Mouse (Mus musculus) lung, postnatal 0 days (tissue): Measurements from ENCODE around the gene Vwa5b2. TPM values are rescaled to one million over a fixed set of nuclear protein-coding genes. Genes with fewer than 3 reads are reported as not detected.
A peak's percentile ranks its signal among the peaks of the same experiment; 100 is the strongest.

Experiments
- ATAC-seq: fragments of 200-750 bp; cut with Nextera tagmentation; 2 replicates; pipeline ENCODE4 v1.8.0; 2017; ENCODE audit warnings: moderate library complexity
- DNase-seq: peaks from one replicate; pipeline ENCODE4 v3.0.0-alpha.2; 2016; ENCODE audit warnings: low spot score
- H3K27ac ChIP-seq: fragments of 300-500 bp; sonication (generic); 2 replicates; pipeline ENCODE4 v1.5.1; 2014; ENCODE audit warnings: antibody characterized with exemption, mild to moderate bottlenecking, low read length, mixed read lengths
- H3K27me3 ChIP-seq: fragments of 300-500 bp; sonication (generic); replicated peaks from 2 replicates; pipeline ENCODE4 v1.6.1; 2014; ENCODE audit warnings: low read length, mixed read lengths; ENCODE audit not compliant: insufficient read depth
- H3K36me3 ChIP-seq: fragments of 300-500 bp; sonication (generic); 2 replicates; pipeline ENCODE4 v1.6.1; 2014; ENCODE audit warnings: low read length, mixed read lengths; ENCODE audit not compliant: insufficient read depth
- H3K4me1 ChIP-seq: fragments of 300-500 bp; sonication (generic); 2 replicates; pipeline ENCODE4 v1.6.1; 2014; ENCODE audit warnings: antibody characterized with exemption, low read depth, low read length, mixed read lengths; ENCODE audit not compliant: insufficient read depth
- H3K4me2 ChIP-seq: fragments of 300-500 bp; sonication (generic); replicated peaks from 2 replicates; pipeline ENCODE4 v1.6.1; 2014; ENCODE audit warnings: low read depth, mild to moderate bottlenecking, low read length, moderate library complexity, mixed read lengths
- H3K4me3 ChIP-seq: fragments of 300-500 bp; sonication (generic); 2 replicates; pipeline ENCODE4 v1.5.1; 2014; ENCODE audit warnings: low read depth, low read length
- H3K9ac ChIP-seq: fragments of 300-500 bp; sonication (generic); replicated peaks from 2 replicates; pipeline ENCODE4 v1.6.1; 2014; ENCODE audit warnings: low read depth, mild to moderate bottlenecking
- H3K9me3 ChIP-seq: fragments of 300-500 bp; sonication (generic); 2 replicates; pipeline ENCODE4 v1.6.1; 2016; ENCODE audit warnings: low read length, mixed read lengths
- CTCF ChIP-seq: IDR thresholded peaks from 2 replicates; pipeline ENCODE4 v1.5.1; 2016; ENCODE audit warnings: antibody characterized with exemption, mild to moderate bottlenecking
- EP300 ChIP-seq: IDR thresholded peaks from 2 replicates; pipeline ENCODE4 v1.6.1; 2016; ENCODE audit warnings: antibody characterized with exemption, mild to moderate bottlenecking, control low read depth
- WGBS: fragments of 180-500 bp; shearing (Covaris S2); extraction: QIAGEN DNeasy Blood & Tissue Kit; methylation state at CpG from one replicate; pipeline ENCODE4 v1.1.7; 2014; 5-methylcytosine and 5-hydroxymethylcytosine counted together
- polyA plus RNA-seq: library from polyadenylated mRNA; unstranded; fragments of >200 nt; fragmentation: Nextera tagmentation; extraction: Ambion mirVana; gene quantifications from 2 replicates; pipeline ENCODE4 v1.2.1, GENCODE M21; 2015

Vwa5b2 gene
- polyA plus RNA-seq, result 0.06 and 0.12 TPM in 2 replicates

GRCm38 (mm10) chr16:20589366-20589938, at the start of gene Vwa5b2:
TSS of gene Vwa5b2 (plus strand) at chr16:20589471.
- Histone ChIP-seq H3K4me3 (peak within 1 kb of the TSS; percentile 40), H3K4me1 (no peaks in the 10 kb centered on the region; the same call in 1 of the 2 replicates), H3K27me3 (peaks cover 40% of the 10 kb centered on the region), H3K9me3 (no peaks in the 10 kb centered on the region), H3K27ac (no peak within 1 kb of the TSS), H3K36me3 (no peaks in the 10 kb centered on the region), H3K4me2 (peak within 1 kb of the TSS; percentile 60), H3K9ac (no peak within 1 kb of the TSS)
- no peak for TF ChIP-seq CTCF
- no peak for TF ChIP-seq EP300
- WGBS, result 1% methylated on average over 20 of the region's 24 CpGs
- DNase-seq, result no peak
- no peak for ATAC-seq

DNA sequence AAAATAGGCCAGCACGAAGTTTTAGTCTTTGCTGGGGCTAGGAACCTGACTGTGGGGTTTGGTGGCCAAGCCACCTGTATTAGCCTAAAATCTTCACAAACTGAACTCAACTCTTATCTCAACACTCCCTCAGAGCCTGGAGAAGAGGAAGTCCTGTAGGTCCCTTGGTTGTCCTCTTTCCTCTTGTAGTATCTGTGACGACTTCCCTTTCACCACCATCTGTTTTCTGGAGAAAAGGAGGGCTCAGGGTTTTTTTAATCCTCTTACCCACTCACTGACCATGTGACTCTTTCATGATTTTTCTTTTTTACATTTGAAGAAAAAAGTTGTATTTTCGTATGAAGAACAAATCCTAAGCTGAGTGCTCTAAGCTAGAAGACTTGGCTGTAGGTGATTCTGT, 49.6 kb upstream of the Vwa5b2 start:
- no peaks in the 10 kb centered on the region for H3K9me3 ChIP-seq
- H3K36me3 ChIP-seq, result peaks cover 39% of the 10 kb centered on the region; the same call in 1 of the 2 replicates
- H3K4me2 ChIP-seq, result no peak overlapping the region
- TF ChIP-seq EP300 (no peak), CTCF (no peak)
- no peak for DNase-seq
- no peak overlapping the region for H3K27ac ChIP-seq
- peaks cover 16% of the 10 kb centered on the region for H3K4me1 ChIP-seq
- no peaks in the 10 kb centered on the region for H3K27me3 ChIP-seq
- ATAC-seq, result no peak
- H3K4me3 ChIP-seq, result no peak overlapping the region
- WGBS, result 71% methylated on average over 3 of the region's 3 CpGs
- no peak overlapping the region for H3K9ac ChIP-seq

DNA sequence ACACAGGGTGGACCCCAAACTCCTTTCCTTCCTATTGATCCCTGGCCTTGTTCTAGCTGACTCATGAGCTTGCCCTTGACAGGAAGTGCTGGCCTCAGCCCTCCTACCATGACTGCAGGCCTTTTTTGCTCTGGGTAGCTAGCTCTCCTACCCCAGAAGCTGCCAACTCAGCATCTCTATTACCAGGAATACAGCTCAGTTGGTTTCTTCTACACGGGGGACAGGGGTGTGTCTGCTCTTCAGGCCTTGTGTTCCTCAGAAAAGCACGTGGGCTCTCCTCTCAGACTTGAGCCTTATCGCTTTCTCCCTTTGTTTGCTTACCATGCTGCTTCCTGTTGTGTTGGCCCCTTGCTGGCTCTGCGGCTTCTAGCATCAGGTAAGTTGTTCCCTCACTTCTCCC, 48.8 kb upstream of the Vwa5b2 start:
- H3K4me3 ChIP-seq, result no peak overlapping the region
- no peak overlapping the region for H3K27ac ChIP-seq
- no peak for ATAC-seq
- WGBS, result 65% methylated on average over 4 of the region's 4 CpGs
- no peaks in the 10 kb centered on the region for H3K9me3 ChIP-seq
- no peak for TF ChIP-seq CTCF
- no peak for TF ChIP-seq EP300
- peaks cover 44% of the 10 kb centered on the region; the same call in 1 of the 2 replicates for H3K36me3 ChIP-seq
- peak; percentile 20 for DNase-seq
- peaks cover 16% of the 10 kb centered on the region for H3K4me1 ChIP-seq
- no peak overlapping the region for H3K4me2 ChIP-seq
- H3K9ac ChIP-seq, result no peak overlapping the region
- no peaks in the 10 kb centered on the region for H3K27me3 ChIP-seq

- no peak overlapping the region for H3K4me3 ChIP-seq
- H3K4me2 ChIP-seq, result no peak overlapping the region
- no peak for DNase-seq
- no peaks in the 10 kb centered on the region for H3K27me3 ChIP-seq
- ATAC-seq, result no peak
- peaks cover 28% of the 10 kb centered on the region; the same call in 1 of the 2 replicates for H3K36me3 ChIP-seq
- H3K9ac ChIP-seq, result no peak overlapping the region
- WGBS, result 86% methylated on average over 10 of the region's 10 CpGs
- TF ChIP-seq EP300, result no peak
- TF ChIP-seq CTCF, result no peak
- H3K27ac ChIP-seq, result no peak overlapping the region
- peaks cover 9% of the 10 kb centered on the region; the same call in 1 of the 2 replicates for H3K4me1 ChIP-seq
- H3K9me3 ChIP-seq, result no peaks in the 10 kb centered on the region
Observed at GRCm38 (mm10) chr16:20545696-20546095, 43.6 kb upstream of the Vwa5b2 start.

DNA sequence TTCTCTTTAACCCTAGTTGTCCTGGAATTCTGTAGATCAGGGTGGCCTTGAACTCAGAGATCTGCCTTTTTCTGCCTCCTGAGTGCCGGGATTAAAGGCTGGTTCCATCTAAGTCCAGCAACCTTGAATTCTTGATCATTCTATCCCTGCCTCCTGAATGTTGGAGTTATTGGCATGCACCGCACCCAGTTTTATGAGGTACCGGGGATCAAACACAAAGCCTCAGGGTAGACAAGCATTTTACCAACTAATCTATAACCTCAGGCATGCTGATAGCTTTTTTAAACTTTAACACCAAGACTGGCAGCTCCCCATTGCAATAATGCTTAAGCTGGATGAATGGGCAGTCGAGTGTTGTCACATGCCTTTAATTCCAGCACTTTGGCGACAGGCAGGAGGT, 41.8 kb upstream of the Vwa5b2 start:
- peaks cover 33% of the 10 kb centered on the region; the same call in 1 of the 2 replicates for H3K36me3 ChIP-seq
- H3K4me2 ChIP-seq, result peak overlapping the region; percentile 67
- WGBS, result 47% methylated on average over 5 of the region's 5 CpGs
- H3K9me3 ChIP-seq, result no peaks in the 10 kb centered on the region
- ATAC-seq (no peak), DNase-seq (peak; percentile 34)
- H3K27me3 ChIP-seq, result no peaks in the 10 kb centered on the region
- H3K4me3 ChIP-seq, result peak overlapping the region; percentile 68; the same call in 1 of the 2 replicates
- TF ChIP-seq CTCF (no peak), EP300 (no peak)
- H3K9ac ChIP-seq, result no peak overlapping the region
- H3K4me1 ChIP-seq, result peaks cover 9% of the 10 kb centered on the region; the same call in 1 of the 2 replicates
- H3K27ac ChIP-seq, result peak overlapping the region; percentile 66; the same call in 1 of the 2 replicates

GRCm38 (mm10) chr16:20548096-20548948, 40.9 kb upstream of the Vwa5b2 start, which contains the start of gene Abcf3:
TSS of gene Abcf3 (plus strand) at chr16:20548577.
- Histone ChIP-seq H3K4me1 (peaks cover 9% of the 10 kb centered on the region; the same call in 1 of the 2 replicates), H3K9me3 (no peaks in the 10 kb centered on the region), H3K36me3 (peaks cover 31% of the 10 kb centered on the region; the same call in 1 of the 2 replicates), H3K27me3 (no peaks in the 10 kb centered on the region), H3K9ac (peak within 1 kb of the TSS; percentile 67), H3K4me3 (peak within 1 kb of the TSS; percentile 68), H3K27ac (peak within 1 kb of the TSS; percentile 66), H3K4me2 (peak within 1 kb of the TSS; percentile 67)
- no peak for TF ChIP-seq EP300
- TF ChIP-seq CTCF, result no peak
- WGBS, result under 1% methylated on average over 56 of the region's 56 CpGs
- ATAC-seq (peak; percentile 100), DNase-seq (peak; percentile 100)
